Mouse (Mus musculus) myocyte (in vitro differentiated cells): ENCODE data around the gene Cryl1.

ENCODE experiments used
- CEBPB ChIP-seq: IDR thresholded peaks from 2 replicates; pipeline ENCODE4 v1.6.1; 2011; ENCODE audit warnings: mild to moderate bottlenecking, moderate library complexity; ENCODE audit not compliant: poor library complexity, insufficient read depth, severe bottlenecking
- E2F4 ChIP-seq: IDR thresholded peaks from one replicate; pipeline ENCODE4 v1.6.1; 2011; ENCODE audit warnings: mild to moderate bottlenecking, control low read depth, moderate library complexity; ENCODE audit not compliant: insufficient read depth
- MAX ChIP-seq: IDR thresholded peaks from one replicate; pipeline ENCODE4 v1.6.1; 2011; ENCODE audit warnings: low read depth, mild to moderate bottlenecking, control low read depth
- MYOD1 ChIP-seq, 3 experiments: IDR thresholded peaks; one replicate each; pipeline ENCODE4 v1.6.1; 2011; ENCODE audit warnings: control low read depth in 2 of 3, low read depth in 2 of 3, mild to moderate bottlenecking in 2 of 3, moderate library complexity in 1 of 3; ENCODE audit not compliant: insufficient read length in 2 of 3, control insufficient read depth in 1 of 3
- POLR2A ChIP-seq: IDR thresholded peaks from one replicate; pipeline ENCODE4 v1.6.1; 2011; ENCODE audit warnings: low read depth, mild to moderate bottlenecking, control low read depth, moderate library complexity; ENCODE audit not compliant: insufficient read length
- SRF ChIP-seq: IDR thresholded peaks from one replicate; pipeline ENCODE4 v1.6.1; 2011; ENCODE audit warnings: low read depth; ENCODE audit not compliant: control insufficient read depth, insufficient read length
- TCF12 ChIP-seq: IDR thresholded peaks from one replicate; pipeline ENCODE4 v1.6.1; 2011; ENCODE audit warnings: mild to moderate bottlenecking, control low read depth; ENCODE audit not compliant: poor library complexity, insufficient read depth, severe bottlenecking

GRCm38 (mm10) chr14:57242978-57243377, 155.4 kb downstream of the Cryl1 start:
- no peak for TF ChIP-seq POLR2A
- TF ChIP-seq TCF12 = no peak
- TF ChIP-seq SRF = no peak
- no peak for TF ChIP-seq E2F4
- no peak for TF ChIP-seq MAX
- no peak for TF ChIP-seq CEBPB
- no peak for TF ChIP-seq MYOD1 (IDR thresholded peaks at IDR 0.05; ENCODE audit: control insufficient read depth in 1 of 3, insufficient read length in 2 of 3, low read depth in 2 of 3)
